Mouse (Mus musculus): ENCODE data around the gene Usp3.
A peak's percentile ranks its signal among the peaks of the same experiment; 100 is the strongest.

- TF ChIP-seq CTCF (IDR thresholded peaks at IDR 0.05; ENCODE audit: low read depth), result no peak
- 0 out of 2 replicates have a peak, but pooled peaks have one; percentile 16 for TF ChIP-seq EP300 (IDR thresholded peaks at IDR 0.05; ENCODE audit: low read depth)
Measured at GRCm38 (mm10) chr9:66595722-66596675, 3.1 kb upstream of the Usp3 start.

All from liver, postnatal 0 days (tissue).